Mouse (Mus musculus) heart, adult 2 months (tissue): ENCODE results near the gene Slco4c1.

Experiments used
- CTCF ChIP-seq: fragments of 200-600 bp; IDR thresholded peaks from 2 replicates; pipeline ENCODE4 v1.8.1; 2022; ENCODE audit warnings: antibody characterized with exemption, mild to moderate bottlenecking, moderate library complexity
- POLR2A ChIP-seq: fragments of 200-500 bp; IDR thresholded peaks from 2 replicates; pipeline ENCODE4 v1.6.1; 2011; ENCODE audit warnings: mild to moderate bottlenecking, low read depth, low read length, control low read depth; ENCODE audit not compliant: insufficient read depth

GRCm38 (mm10) chr1:96866002-96866401 lies 6.0 kb downstream of the Slco4c1 start:
- TF ChIP-seq CTCF (no peak), POLR2A (no peak)
